Mouse (Mus musculus): ENCODE measurements around the gene Plch2. TPM values are rescaled to one million over a fixed set of nuclear protein-coding genes. Genes with fewer than 3 reads are reported as not detected.
A peak's percentile ranks its signal among the peaks of the same experiment; 100 is the strongest.

Plch2 gene
- polyA plus RNA-seq, 1 experiment from 2014 or later: 5.2 TPM

DNA sequence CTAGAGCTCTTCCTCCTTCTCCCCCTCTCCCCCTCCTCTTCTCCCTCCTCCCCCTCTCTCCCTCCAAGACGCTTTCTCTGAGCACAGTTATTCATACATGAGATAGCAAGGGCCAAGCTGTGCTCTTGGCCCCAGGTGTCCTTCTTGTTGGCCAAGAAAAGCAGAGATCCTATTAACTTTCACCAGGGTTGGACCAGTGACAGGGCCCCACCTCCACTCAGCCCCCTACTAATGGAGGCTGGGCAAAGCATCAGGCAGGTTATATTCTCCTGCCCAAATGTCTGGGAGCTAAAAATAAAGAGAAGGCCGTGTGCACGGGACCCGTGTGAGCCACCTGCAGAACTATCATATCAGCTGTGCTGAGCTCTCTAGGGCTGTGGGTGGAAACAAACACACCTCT, 61.7 kb downstream of the Plch2 start:
- H3K4me2 ChIP-seq: no peak overlapping the region
- no peaks in the 10 kb centered on the region for H3K36me3 ChIP-seq (ENCODE audit: insufficient read depth)
- no peaks in the 10 kb centered on the region for H3K9me3 ChIP-seq (ENCODE audit: low read depth, low read length)
- H3K4me1 ChIP-seq (ENCODE audit: insufficient read depth): 0 out of 2 replicates have a peak, but pooled peaks cover 4% of the 10 kb centered on the region
- H3K9ac ChIP-seq: no peak overlapping the region
- TF ChIP-seq CTCF (IDR thresholded peaks at IDR 0.05; ENCODE audit: low read depth): no peak
- H3K27ac ChIP-seq (ENCODE audit: low read depth): no peak overlapping the region
- H3K27me3 ChIP-seq (ENCODE audit: insufficient read depth, low read length): no peaks in the 10 kb centered on the region
- DNase-seq (no peak), ATAC-seq (ENCODE audit: insufficient read depth) (no peak)
- WGBS: 61% methylated on average over 4 of the region's 4 CpGs
- no peak overlapping the region for H3K4me3 ChIP-seq (ENCODE audit: low read depth, low read length)

DNA sequence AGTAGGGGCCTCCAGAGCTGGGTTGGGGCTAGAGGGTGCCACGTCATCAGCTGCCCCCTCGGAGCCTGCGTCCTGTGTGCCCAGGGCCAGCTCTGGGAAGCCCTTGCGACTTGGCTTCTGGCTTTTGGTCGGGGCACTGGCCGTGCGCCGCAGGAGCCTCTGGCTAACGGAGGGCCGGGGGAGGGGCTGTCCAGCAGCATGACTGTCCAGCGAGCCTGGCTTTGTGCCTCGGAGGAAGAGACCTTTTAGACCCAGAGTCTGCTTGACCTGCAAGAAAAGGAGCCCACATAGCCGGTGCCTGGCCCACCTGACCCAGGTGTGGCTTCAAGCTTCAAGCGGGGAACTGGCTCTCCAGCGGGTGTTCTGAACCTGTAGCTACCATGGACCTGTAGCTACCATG, 69.8 kb downstream of the Plch2 start:
- WGBS: 69% methylated on average over 15 of the region's 15 CpGs
- Histone ChIP-seq H3K4me2 (no peak overlapping the region), H3K9me3 (ENCODE audit: low read depth, low read length) (no peaks in the 10 kb centered on the region), H3K9ac (no peak overlapping the region), H3K27me3 (ENCODE audit: insufficient read depth, low read length) (no peaks in the 10 kb centered on the region; the same call in 1 of the 2 replicates), H3K4me1 (ENCODE audit: insufficient read depth) (no peaks in the 10 kb centered on the region; the same call in 1 of the 2 replicates), H3K27ac (ENCODE audit: low read depth) (no peak overlapping the region), H3K36me3 (ENCODE audit: insufficient read depth) (no peaks in the 10 kb centered on the region), H3K4me3 (ENCODE audit: low read depth, low read length) (no peak overlapping the region)
- TF ChIP-seq CTCF (IDR thresholded peaks at IDR 0.05; ENCODE audit: low read depth): no peak
- ATAC-seq (ENCODE audit: insufficient read depth) (no peak), DNase-seq (no peak)

DNA sequence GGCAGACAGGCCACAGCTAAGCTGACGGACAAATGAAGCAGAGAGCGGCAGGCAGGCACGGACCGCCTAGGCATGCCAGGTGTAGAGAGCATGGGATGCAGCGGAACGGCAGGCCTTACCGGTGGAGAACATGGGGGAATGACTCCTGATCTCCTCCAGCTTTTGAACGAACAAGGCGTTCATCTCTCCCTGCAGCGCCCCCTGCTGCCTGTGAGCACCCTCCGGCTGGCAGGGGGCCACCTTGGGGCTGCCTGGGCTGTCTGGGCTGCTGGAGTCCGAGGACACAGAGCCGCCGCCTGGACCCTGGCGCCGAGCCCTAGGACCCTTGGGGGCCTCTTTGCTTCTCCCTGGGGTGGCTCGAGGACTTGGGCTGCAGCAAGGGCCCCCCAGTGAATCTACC, 70.5 kb downstream of the Plch2 start:
- peak; percentile 20; the same call in 1 of the 2 replicates for ATAC-seq (ENCODE audit: insufficient read depth)
- H3K4me3 ChIP-seq (ENCODE audit: low read depth, low read length): no peak overlapping the region
- peak; percentile 87 for DNase-seq
- no peaks in the 10 kb centered on the region for H3K9me3 ChIP-seq (ENCODE audit: low read depth, low read length)
- peak; percentile 77 for TF ChIP-seq CTCF (IDR thresholded peaks at IDR 0.05; ENCODE audit: low read depth)
- H3K9ac ChIP-seq: peak overlapping the region; percentile 28; the same call in 1 of the 2 replicates
- peaks cover 3% of the 10 kb centered on the region; the same call in 1 of the 2 replicates for H3K36me3 ChIP-seq (ENCODE audit: insufficient read depth)
- no peak overlapping the region for H3K27ac ChIP-seq (ENCODE audit: low read depth)
- WGBS: 17% methylated on average over 17 of the region's 17 CpGs
- peak overlapping the region; percentile 43; the same call in 1 of the 2 replicates for H3K4me2 ChIP-seq
- no peaks in the 10 kb centered on the region; the same call in 1 of the 2 replicates for H3K27me3 ChIP-seq (ENCODE audit: insufficient read depth, low read length)
- no peaks in the 10 kb centered on the region; the same call in 1 of the 2 replicates for H3K4me1 ChIP-seq (ENCODE audit: insufficient read depth)

DNA sequence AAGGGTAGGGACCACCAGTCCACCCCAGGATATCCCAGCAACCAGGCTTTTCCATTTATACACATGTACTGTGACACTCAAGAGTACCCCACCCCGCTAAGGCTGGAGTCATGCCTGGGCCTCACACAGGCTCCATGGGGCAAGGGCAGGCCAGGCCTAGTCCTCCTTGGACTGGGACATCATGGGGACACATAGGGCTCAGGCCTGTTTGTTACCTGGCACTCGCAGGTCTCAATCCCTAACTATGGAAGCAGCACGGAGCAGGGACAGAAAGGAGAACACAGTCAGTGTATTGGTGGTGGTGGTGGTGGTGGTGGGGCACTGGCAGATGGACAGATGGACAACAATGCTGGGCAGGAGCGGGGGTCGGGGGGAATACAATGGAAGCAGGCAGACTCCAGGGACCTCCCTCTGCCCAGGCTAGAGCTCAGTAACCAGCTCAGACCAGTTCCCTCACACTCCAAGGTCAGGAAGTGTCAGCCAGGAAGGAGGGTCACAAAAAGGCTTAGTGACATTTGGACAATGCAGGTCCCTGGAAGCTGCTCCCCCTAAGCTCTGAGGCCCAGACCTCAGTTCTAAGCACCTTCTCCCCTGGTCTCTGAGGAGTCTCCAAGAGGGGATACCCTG, 71.3 kb downstream of the Plch2 start:
- ATAC-seq (ENCODE audit: insufficient read depth) (no peak), DNase-seq (no peak)
- no peak overlapping the region for H3K4me2 ChIP-seq
- WGBS: 85% methylated on average over 5 of the region's 5 CpGs
- peaks cover 12% of the 10 kb centered on the region for H3K36me3 ChIP-seq (ENCODE audit: insufficient read depth)
- H3K4me3 ChIP-seq (ENCODE audit: low read depth, low read length): no peak overlapping the region
- no peaks in the 10 kb centered on the region for H3K9me3 ChIP-seq (ENCODE audit: low read depth, low read length)
- no peaks in the 10 kb centered on the region; the same call in 1 of the 2 replicates for H3K4me1 ChIP-seq (ENCODE audit: insufficient read depth)
- TF ChIP-seq CTCF (IDR thresholded peaks at IDR 0.05; ENCODE audit: low read depth): no peak
- peak overlapping the region; percentile 28; the same call in 1 of the 2 replicates for H3K9ac ChIP-seq
- H3K27ac ChIP-seq (ENCODE audit: low read depth): no peak overlapping the region
- no peaks in the 10 kb centered on the region; the same call in 1 of the 2 replicates for H3K27me3 ChIP-seq (ENCODE audit: insufficient read depth, low read length)

DNA sequence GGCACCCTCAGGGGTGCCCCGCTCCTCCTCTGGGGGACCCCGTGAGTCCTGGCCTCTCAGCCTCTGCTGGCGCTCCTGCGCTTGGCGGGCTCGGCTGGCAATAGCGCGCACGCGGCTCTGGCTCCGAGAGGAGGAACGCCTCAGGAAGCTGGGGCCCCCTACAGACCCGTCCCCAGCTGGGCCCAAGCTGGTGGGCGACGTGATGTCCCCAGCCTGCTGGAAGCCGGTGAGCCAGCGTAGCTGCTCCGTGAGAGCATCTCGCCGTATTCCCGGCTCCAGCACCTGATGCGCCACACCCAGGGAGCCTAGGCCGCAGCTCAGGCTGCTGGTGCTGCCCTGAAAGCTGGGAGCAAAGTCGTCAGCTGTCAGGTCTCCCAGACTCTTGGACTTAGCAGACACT, 72.8 kb downstream of the Plch2 start:
- Histone ChIP-seq H3K9me3 (ENCODE audit: low read depth, low read length) (no peaks in the 10 kb centered on the region), H3K27ac (ENCODE audit: low read depth) (no peak overlapping the region), H3K4me3 (ENCODE audit: low read depth, low read length) (no peak overlapping the region), H3K27me3 (ENCODE audit: insufficient read depth, low read length) (no peaks in the 10 kb centered on the region; the same call in 1 of the 2 replicates), H3K4me2 (no peak overlapping the region), H3K9ac (no peak overlapping the region), H3K36me3 (ENCODE audit: insufficient read depth) (peaks cover 27% of the 10 kb centered on the region), H3K4me1 (ENCODE audit: insufficient read depth) (no peaks in the 10 kb centered on the region; the same call in 1 of the 2 replicates)
- no peak for DNase-seq
- WGBS: 22% methylated on average over 24 of the region's 24 CpGs
- no peak for ATAC-seq (ENCODE audit: insufficient read depth)
- TF ChIP-seq CTCF (IDR thresholded peaks at IDR 0.05; ENCODE audit: low read depth): no peak

DNA sequence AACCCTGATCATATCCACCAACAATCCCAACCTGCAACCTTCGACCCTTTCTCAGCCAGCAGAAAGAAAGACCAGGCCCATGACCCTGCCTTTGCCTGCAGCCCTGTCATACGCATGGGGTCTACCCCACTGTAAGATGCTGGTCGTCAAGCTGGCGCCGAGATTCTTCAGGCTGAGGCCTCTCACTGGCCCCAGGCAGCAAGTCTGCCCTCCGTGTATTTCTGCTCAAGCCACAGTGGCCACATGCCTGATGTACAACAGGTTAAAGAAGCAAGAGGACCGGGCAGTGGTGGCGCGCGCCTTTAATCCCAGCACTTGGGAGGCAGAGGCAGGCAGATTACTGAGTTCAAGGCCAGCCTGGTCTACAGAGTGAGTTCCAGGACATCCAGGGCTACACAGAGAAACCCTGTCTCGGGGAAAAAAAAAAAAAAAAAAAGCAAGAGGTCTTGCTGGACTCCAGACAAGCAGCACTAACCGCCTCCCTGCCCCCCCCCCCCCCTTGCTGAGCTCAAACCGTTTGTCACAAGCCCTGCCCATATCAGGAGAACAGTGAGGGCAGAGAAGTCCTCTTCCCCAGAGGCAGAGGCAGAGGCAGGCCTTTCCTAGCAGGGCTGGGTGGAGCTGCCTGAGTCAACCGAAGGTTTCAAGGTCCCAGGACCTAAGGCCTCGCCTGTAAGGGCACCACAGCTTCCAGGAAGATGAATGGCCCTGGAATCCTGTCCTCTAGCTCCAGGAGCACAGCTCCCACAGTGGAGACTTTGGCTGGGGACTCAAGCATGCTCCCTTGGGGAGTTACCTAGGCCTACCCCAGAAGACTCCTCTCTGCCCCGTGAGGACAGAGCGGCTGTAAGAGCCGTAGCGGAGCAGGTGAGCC, 74.1 kb downstream of the Plch2 start:
- Histone ChIP-seq H3K4me3 (ENCODE audit: low read depth, low read length) (no peak overlapping the region), H3K4me2 (no peak overlapping the region), H3K9ac (no peak overlapping the region), H3K27me3 (ENCODE audit: insufficient read depth, low read length) (no peaks in the 10 kb centered on the region; the same call in 1 of the 2 replicates), H3K27ac (ENCODE audit: low read depth) (no peak overlapping the region), H3K4me1 (ENCODE audit: insufficient read depth) (no peaks in the 10 kb centered on the region; the same call in 1 of the 2 replicates), H3K36me3 (ENCODE audit: insufficient read depth) (peaks cover 39% of the 10 kb centered on the region), H3K9me3 (ENCODE audit: low read depth, low read length) (no peaks in the 10 kb centered on the region)
- no peak for DNase-seq
- no peak for ATAC-seq (ENCODE audit: insufficient read depth)
- 68% methylated on average over 19 of the region's 19 CpGs for WGBS
- TF ChIP-seq CTCF (IDR thresholded peaks at IDR 0.05; ENCODE audit: low read depth): no peak

DNA sequence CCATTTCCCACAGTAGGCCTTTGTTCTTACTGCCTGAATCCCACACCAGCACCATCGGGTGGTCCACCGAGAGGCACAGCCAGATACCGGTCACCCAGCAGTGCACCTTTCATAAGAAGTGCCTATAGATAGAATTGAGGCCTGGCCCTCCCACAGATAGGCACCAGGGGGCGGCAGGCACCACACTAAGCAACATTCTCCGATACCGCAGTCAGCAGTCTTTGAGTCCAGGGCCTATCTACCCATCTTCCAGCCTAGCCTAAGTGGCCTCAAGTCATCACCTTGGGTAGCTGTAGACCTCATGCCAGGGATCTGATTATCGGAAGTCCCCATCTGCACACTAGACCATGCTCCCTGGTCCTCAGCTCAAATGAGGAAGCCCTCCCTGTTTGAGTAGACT, 75.1 kb downstream of the Plch2 start:
- TF ChIP-seq CTCF (IDR thresholded peaks at IDR 0.05; ENCODE audit: low read depth): peak; percentile 92
- Histone ChIP-seq H3K4me1 (ENCODE audit: insufficient read depth) (no peaks in the 10 kb centered on the region; the same call in 1 of the 2 replicates), H3K9me3 (ENCODE audit: low read depth, low read length) (no peaks in the 10 kb centered on the region), H3K36me3 (ENCODE audit: insufficient read depth) (peaks cover 49% of the 10 kb centered on the region), H3K4me2 (no peak overlapping the region), H3K9ac (no peak overlapping the region), H3K27ac (ENCODE audit: low read depth) (no peak overlapping the region), H3K4me3 (ENCODE audit: low read depth, low read length) (no peak overlapping the region), H3K27me3 (ENCODE audit: insufficient read depth, low read length) (no peaks in the 10 kb centered on the region; the same call in 1 of the 2 replicates)
- ATAC-seq (ENCODE audit: insufficient read depth) (peak; percentile 71), DNase-seq (peak; percentile 82)
- WGBS: 36% methylated on average over 7 of the region's 7 CpGs

All from lung, embryonic 14.5 days (tissue).